Mouse (Mus musculus): ENCODE measurements around the gene Ttll8.
A peak's percentile ranks its signal among the peaks of the same experiment; 100 is the strongest.

Ttll8 gene

GRCm38 (mm10) chr15:88859206-88859970 lies 94.8 kb downstream of the Ttll8 start:
- DNase-seq: no peak

GRCm38 (mm10) chr15:88858707-88859106 lies 95.5 kb downstream of the Ttll8 start:
- no peak for DNase-seq

- DNase-seq: peak; percentile 84
Measured at GRCm38 (mm10) chr15:88858141-88858541, 96.1 kb downstream of the Ttll8 start.

- DNase-seq: no peak
Measured at GRCm38 (mm10) chr15:88857361-88857760, 96.9 kb downstream of the Ttll8 start.

- no peak for DNase-seq
Measured at GRCm38 (mm10) chr15:88856613-88857012, 97.6 kb downstream of the Ttll8 start.

DNA sequence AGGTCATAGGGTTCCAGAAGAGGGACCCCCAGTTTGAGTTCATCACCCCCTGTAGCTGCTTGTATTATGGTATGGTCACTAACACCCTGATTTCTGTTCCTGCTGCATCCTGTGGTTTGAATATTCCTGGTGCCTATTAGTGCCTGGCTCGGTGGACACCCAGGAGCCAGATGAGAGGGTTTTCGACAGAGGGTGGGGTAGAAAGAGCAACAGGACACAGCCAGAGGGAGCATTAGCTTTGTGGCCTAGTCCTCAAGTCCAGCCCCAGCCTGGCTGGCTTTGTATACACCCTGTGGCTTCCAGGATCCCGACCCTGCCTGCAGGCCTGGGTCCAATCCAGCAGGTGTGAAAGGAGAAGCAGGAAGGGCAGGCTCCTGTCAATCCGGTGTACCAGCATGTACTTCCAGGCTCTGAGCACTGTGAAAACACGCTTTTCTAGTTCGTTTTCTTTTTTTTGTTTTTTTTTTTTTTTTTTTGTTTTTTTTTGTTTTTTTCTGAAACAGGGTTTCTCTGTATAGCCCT lies 98.3 kb downstream of the Ttll8 start:
- no peak for DNase-seq

DNA sequence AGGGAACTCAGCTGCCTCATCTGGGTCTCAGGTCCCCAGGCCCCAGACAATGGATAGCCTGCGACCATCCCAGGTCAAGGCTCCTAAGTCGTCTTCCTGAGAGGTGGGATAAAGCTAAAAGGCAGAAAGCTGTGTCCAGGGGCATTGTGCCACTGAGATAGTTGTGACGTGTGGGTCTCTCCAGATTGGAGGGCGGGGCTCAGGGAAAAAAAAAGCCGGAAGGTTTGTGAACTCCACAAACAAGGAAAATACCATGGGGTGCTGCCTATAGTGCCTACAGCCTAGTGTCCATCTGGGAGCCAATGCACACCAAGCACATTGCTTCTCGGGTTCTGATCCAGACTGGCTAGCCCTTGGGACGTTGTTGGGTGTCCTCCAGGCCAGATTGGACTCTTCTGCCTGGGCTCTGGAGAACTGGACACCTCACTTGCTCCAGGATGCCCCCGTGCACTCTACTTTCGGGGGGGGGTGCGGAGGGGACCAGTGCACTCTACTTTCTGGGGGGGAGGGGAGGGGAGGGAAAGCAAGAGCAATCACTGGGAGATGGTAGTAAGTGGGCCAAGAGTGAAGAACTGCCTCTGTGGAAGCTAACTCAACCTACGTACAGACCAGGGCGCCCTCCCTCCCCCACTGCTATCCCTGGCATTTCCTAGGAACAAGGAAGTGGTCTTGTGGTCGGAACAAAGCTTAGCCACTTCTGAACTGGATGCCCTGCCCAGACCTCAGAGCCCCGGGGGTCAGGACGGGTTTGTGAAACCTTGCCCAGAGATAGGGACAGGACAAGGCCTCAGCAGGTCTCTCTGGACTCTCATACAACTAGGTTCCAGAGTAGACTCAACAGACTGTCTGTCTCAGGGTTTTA lies 99.0 kb downstream of the Ttll8 start:
- no peak for DNase-seq

DNA sequence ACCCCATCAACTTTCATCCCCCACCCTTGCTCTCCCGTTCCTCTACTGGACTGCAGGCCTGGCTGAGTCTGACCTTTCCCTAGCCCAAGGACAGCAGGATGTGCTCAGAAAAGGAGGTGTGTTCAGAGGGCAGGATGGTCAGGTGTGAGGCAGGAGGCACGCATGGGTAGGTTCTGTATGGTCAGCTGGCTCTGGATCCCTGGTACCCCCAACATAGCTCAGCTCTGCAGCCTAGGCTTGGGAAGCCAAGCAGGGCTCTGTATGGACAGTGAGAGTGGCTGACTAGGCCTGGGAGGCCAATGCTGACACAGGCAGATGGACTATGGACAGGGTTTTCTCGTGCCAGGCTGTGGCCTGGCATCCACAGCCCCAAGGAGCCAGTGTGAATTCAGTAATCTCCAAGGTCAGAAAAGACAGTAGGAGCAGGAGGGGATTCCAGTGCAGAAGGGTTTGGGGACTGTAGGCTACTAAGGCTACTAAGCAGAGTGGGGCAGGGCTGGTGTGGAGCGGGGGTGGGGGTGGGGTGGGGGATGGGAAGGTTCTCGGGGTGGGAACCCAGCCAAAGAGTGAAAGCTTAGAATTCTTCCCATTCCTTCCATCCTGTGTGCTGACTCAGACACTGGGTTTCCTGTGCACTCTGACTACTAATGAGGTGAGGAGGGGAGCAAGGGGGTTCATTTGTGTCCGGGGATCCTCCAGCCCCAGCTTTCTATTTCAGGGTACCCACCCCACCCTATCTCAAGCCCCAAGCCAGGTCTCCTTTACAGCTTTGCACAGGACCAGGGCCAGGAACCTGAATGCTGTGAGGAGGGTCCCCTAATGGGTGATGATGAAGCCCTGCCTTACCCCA lies 99.9 kb downstream of the Ttll8 start:
- no peak for DNase-seq

DNA sequence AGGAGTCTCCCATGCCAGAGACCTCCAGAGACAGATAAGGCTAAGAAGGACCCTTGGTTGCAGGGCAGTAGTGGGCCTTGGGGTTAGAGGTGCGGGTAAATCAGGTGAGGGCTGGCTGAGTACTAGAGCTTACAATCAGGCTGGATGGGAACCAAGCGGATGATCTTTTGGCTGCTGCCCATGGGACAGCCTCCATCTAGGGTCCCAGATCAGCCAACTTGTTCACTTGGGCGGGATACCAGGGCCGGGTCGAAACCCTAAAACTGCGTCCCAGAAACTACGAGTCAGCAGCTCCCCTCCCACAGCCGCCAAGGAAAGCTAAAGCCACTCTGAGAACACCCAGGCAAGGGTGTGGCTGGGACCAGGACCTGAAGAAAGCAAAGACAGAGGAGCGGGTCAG lies 101.1 kb downstream of the Ttll8 start:
- no peak for DNase-seq

- peak; percentile 52 for DNase-seq
Measured at GRCm38 (mm10) chr15:88851507-88852149, 102.6 kb downstream of the Ttll8 start.

- DNase-seq: no peak
Measured at GRCm38 (mm10) chr15:88851076-88851475, 103.1 kb downstream of the Ttll8 start.

- DNase-seq: peak; percentile 90
Measured at GRCm38 (mm10) chr15:88850146-88850826, 103.9 kb downstream of the Ttll8 start.

DNA sequence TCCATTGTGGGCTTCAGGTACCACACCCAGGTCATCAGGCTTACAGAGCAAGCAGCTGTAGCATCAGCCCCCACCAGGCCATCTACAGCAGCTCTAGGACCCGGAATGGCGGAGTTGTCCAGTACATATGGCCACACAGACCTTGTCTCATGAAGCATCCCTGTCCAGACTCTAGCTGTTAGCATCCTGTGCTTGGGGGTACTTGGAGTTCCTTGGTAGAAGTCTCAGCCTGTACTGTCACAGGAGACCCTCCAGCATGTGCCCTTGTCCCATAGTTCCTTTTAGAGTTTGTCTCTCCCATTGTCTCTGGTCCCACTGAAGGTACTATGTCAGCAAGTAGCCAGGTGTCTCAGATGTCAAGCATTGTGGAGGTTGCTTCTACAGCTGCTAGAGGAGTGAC lies 104.6 kb downstream of the Ttll8 start:
- no peak for DNase-seq

DNA sequence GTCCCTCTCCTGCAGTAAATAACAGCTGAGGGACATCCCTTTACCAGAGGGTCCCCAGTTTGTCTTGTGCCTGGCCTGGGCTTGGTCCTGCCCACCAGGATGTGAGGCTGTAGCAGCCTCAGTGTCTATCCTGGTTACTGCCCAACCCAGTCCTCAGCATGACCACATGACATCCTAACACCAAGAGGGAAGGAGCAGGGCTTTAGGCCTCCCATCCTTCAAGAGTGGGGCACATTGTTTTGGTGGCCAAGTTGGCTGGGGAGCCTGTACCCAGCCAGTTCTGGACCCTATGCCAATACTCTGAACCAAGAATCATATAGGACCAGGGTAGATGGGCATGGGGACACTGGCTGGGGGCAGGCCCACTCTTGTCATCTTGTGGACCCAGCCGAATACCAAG lies 105.6 kb downstream of the Ttll8 start:
- no peak for DNase-seq

- no peak for DNase-seq
Measured at GRCm38 (mm10) chr15:88844966-88845365, 109.3 kb downstream of the Ttll8 start.

- no peak for DNase-seq
Measured at GRCm38 (mm10) chr15:88843486-88844097, 110.6 kb downstream of the Ttll8 start.

GRCm38 (mm10) chr15:88842300-88842673 lies 111.9 kb downstream of the Ttll8 start:
- DNase-seq: no peak

DNA sequence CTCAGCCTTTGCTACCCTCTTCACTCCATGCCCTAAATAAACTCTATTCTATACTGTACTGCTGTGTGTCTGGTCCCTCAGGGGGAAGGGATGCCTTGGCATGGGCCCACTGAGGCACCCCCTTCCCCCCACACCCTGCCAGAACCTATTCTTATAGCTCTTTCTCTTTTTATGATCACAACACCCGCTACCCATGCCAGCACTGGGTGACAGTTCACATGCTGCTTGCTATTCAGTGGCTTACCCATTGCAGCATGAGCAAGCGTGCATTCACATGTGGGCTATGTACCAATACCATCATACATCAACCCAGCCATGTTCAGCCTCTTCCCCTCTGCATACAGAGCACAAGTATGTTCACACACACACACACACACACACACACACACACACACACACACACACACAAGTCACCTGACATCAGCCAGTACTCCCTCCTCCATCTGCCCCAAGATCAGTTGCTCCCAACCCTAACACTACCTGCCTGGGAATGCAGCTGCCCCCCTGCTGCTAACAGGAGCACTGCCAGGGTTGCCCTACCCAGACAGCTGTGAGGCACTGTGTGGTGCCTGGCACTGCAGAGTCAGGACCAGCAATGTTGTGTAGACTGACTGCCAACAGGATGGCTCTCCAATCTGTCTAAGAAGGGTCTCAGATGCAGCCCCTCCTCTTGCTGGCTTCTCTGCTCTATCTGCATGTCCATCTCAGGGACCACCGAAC lies 112.5 kb downstream of the Ttll8 start:
- DNase-seq: peak; percentile 92

- no peak for DNase-seq
Measured at GRCm38 (mm10) chr15:88841160-88841559, 113.1 kb downstream of the Ttll8 start.

All from cerebellum, adult 9-10 months (tissue).